Mouse (Mus musculus) thymus, adult 2 months (tissue): ENCODE results near the gene Wfdc6a. TPM values are rescaled to one million over a fixed set of nuclear protein-coding genes. Genes with fewer than 3 reads are reported as not detected.
"Not testable (repeated sequence)": the region's sequence is repeated elsewhere in the genome, so short reads cannot be mapped to it uniquely, and the experiment has no call there.

Experiments
- DNase-seq: peaks from one replicate; pipeline ENCODE4 v3.0.0; 2021
- H3K27ac ChIP-seq: fragments of 200-500 bp; 2 replicates; pipeline ENCODE4 v1.5.1; 2012; ENCODE audit warnings: low read length, control low read depth; ENCODE audit not compliant: control insufficient read depth, insufficient read depth
- H3K27me3 ChIP-seq: fragments of 200-500 bp; 2 replicates; pipeline ENCODE4 v1.6.1; 2012; ENCODE audit warnings: mild to moderate bottlenecking, low read length, moderate library complexity, mixed read lengths; ENCODE audit not compliant: control insufficient read depth, insufficient read depth
- H3K36me3 ChIP-seq: fragments of 200-500 bp; 2 replicates; pipeline ENCODE4 v1.6.1; 2012; ENCODE audit warnings: mild to moderate bottlenecking, low read length, moderate library complexity; ENCODE audit not compliant: control insufficient read depth, insufficient read depth
- H3K4me1 ChIP-seq: fragments of 200-500 bp; replicated peaks from 2 replicates; pipeline ENCODE4 v1.6.1; 2012; ENCODE audit warnings: low read length; ENCODE audit not compliant: control insufficient read depth, insufficient read depth
- H3K4me3 ChIP-seq: fragments of 200-500 bp; 2 replicates; pipeline ENCODE4 v1.5.1; 2012; ENCODE audit warnings: mild to moderate bottlenecking, low read length, control low read depth, moderate library complexity; ENCODE audit not compliant: control insufficient read depth, insufficient read depth
- CTCF ChIP-seq: fragments of 200-500 bp; IDR thresholded peaks from 2 replicates; pipeline ENCODE4 v1.5.1; 2012; ENCODE audit warnings: mild to moderate bottlenecking, control low read depth, low read length, moderate library complexity, borderline replicate concordance; ENCODE audit not compliant: control insufficient read depth, poor library complexity, insufficient read depth; ENCODE audit errors: extremely low read depth
- POLR2A ChIP-seq: fragments of 200-500 bp; IDR thresholded peaks from 2 replicates; pipeline ENCODE4 v1.6.1; 2012; ENCODE audit warnings: mild to moderate bottlenecking, low read length, control low read depth, moderate library complexity; ENCODE audit not compliant: control insufficient read depth, poor library complexity, insufficient read depth; ENCODE audit errors: extremely low read depth
- WGBS: fragments of 180-500 bp; shearing (Covaris S2); methylation state at CpG from one replicate; pipeline ENCODE4 v1.1.7; 2018; 5-methylcytosine and 5-hydroxymethylcytosine counted together
- polyA plus RNA-seq: library from polyadenylated mRNA; depleted of rRNA; stranded (reverse); fragments of >200 nt; gene quantifications from 2 replicates; pipeline ENCODE4 v1.2.3, GENCODE M21; 2012

Gene Wfdc6a
- polyA plus RNA-seq, 1 experiment, result not detected

GRCm38 (mm10) chr2:164603482-164603881 is 18.2 kb upstream of the Wfdc6a start:
- no peaks in the 10 kb centered on the region for H3K27me3 ChIP-seq
- DNase-seq, result no peak
- H3K4me3 ChIP-seq, result no peak overlapping the region
- 95% methylated on average over 3 of the region's 3 CpGs for WGBS
- H3K27ac ChIP-seq, result no peak overlapping the region
- TF ChIP-seq POLR2A (no peak), CTCF (no peak)
- H3K36me3 ChIP-seq, result no peaks in the 10 kb centered on the region
- no peaks in the 10 kb centered on the region for H3K4me1 ChIP-seq

DNA sequence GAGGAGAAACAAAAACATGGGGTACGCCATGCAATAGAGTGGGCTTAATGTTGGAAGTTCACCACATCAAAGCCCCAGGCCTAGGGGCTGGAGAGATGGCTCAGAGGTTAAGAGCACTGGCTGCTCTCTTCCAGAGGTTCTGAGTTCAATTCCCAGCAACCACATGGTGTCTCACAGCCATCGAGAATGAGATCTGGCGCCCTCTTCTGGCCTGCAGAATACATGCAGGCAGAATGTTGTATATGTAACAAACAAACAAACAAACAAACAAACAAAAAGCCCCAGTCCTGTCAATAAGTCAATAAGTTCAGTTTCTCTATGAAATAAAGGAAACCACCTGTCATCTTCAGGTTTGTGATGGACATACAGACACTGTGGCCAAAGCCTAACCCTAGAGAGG is 14.9 kb upstream of the Wfdc6a start:
- H3K27me3 ChIP-seq, result no peaks in the 10 kb centered on the region
- no peak overlapping the region for H3K4me3 ChIP-seq
- no peak overlapping the region for H3K27ac ChIP-seq
- 63% methylated on average over 3 of the region's 3 CpGs for WGBS
- H3K4me1 ChIP-seq, result no peaks in the 10 kb centered on the region
- no peaks in the 10 kb centered on the region for H3K36me3 ChIP-seq
- DNase-seq, result no peak
- TF ChIP-seq CTCF, result no peak
- no peak for TF ChIP-seq POLR2A

GRCm38 (mm10) chr2:164593494-164593893 is 8.2 kb upstream of the Wfdc6a start, which contains the start of gene Eppin:
Gene Eppin, minus strand, starts transcription at chr2:164593594.
- no peak within 1 kb of the TSS for H3K4me3 ChIP-seq
- H3K4me1 ChIP-seq, result no peaks in the 10 kb centered on the region
- 82% methylated on average over 4 of the region's 4 CpGs for WGBS
- TF ChIP-seq CTCF, result no peak
- no peak for TF ChIP-seq POLR2A
- H3K27me3 ChIP-seq, result no peaks in the 10 kb centered on the region
- no peak within 1 kb of the TSS for H3K27ac ChIP-seq
- no peak for DNase-seq
- no peaks in the 10 kb centered on the region for H3K36me3 ChIP-seq

GRCm38 (mm10) chr2:164592014-164592413 is 6.8 kb upstream of the Wfdc6a start:
- no peak for DNase-seq

GRCm38 (mm10) chr2:164573359-164573758 is 11.9 kb downstream of the Wfdc6a start, which contains the start of gene Spint3:
Gene Spint3, minus strand, starts transcription at chr2:164573459.
- H3K27ac ChIP-seq, H3K4me1 ChIP-seq, H3K27me3 ChIP-seq, H3K36me3 ChIP-seq, DNase-seq, H3K4me3 ChIP-seq: not testable (repeated sequence)
- WGBS, result 92% methylated on average over 6 of the region's 6 CpGs

More at GRCm38 (mm10) chr2:164592014-164592413, 6.8 kb upstream of the Wfdc6a start:
- no peak overlapping the region for H3K27ac ChIP-seq
- no peaks in the 10 kb centered on the region for H3K4me1 ChIP-seq
- TF ChIP-seq CTCF (no peak), POLR2A (no peak)
- no peaks in the 10 kb centered on the region for H3K27me3 ChIP-seq
- 16% methylated on average over 4 of the region's 4 CpGs for WGBS
- H3K4me3 ChIP-seq, result no peak overlapping the region
- no peaks in the 10 kb centered on the region for H3K36me3 ChIP-seq

GRCm38 (mm10) chr2:164567460-164567859 is 17.8 kb downstream of the Wfdc6a start:
- no peak for DNase-seq
- Histone ChIP-seq H3K36me3 (no peaks in the 10 kb centered on the region), H3K27ac (no peak overlapping the region), H3K4me3 (no peak overlapping the region), H3K4me1 (peaks cover 6% of the 10 kb centered on the region), H3K27me3 (no peaks in the 10 kb centered on the region; the same call in 1 of the 2 replicates)
- TF ChIP-seq POLR2A (no peak), CTCF (no peak)
- 88% methylated on average over 5 of the region's 5 CpGs for WGBS

- Histone ChIP-seq H3K36me3 (no peaks in the 10 kb centered on the region), H3K4me3 (no peak overlapping the region), H3K4me1 (peaks cover 6% of the 10 kb centered on the region), H3K27me3 (no peaks in the 10 kb centered on the region; the same call in 1 of the 2 replicates), H3K27ac (no peak overlapping the region)
- TF ChIP-seq CTCF (no peak), POLR2A (no peak)
- DNase-seq, result no peak
- 90% methylated on average over 2 of the region's 2 CpGs for WGBS
Observed at GRCm38 (mm10) chr2:164566997-164567396, 18.2 kb downstream of the Wfdc6a start.
